Mouse (Mus musculus) left cerebral cortex, adult 11 months (tissue): Measurements from ENCODE around the gene Hoxa13.

Source experiments
- DNase-seq: peaks from one replicate; pipeline ENCODE4 v3.0.0; 2022; ENCODE audit warnings: low spot score

The Hoxa13 gene

GRCm38 (mm10) chr6:52211170-52211935, 49.3 kb downstream of the Hoxa13 start:
- DNase-seq = no peak

- DNase-seq = no peak
Measured at GRCm38 (mm10) chr6:52209685-52210046, 51.0 kb downstream of the Hoxa13 start.

GRCm38 (mm10) chr6:52208868-52209684, 51.6 kb downstream of the Hoxa13 start:
- DNase-seq = no peak

- no peak for DNase-seq
Measured at GRCm38 (mm10) chr6:52208072-52208867, 52.4 kb downstream of the Hoxa13 start, which contains the start of gene Hoxa6. Gene Hoxa6 (minus strand): TSS chr6:52208722.
